Mouse (Mus musculus): ENCODE data around the gene Wwc2.

The Wwc2 gene

DNA sequence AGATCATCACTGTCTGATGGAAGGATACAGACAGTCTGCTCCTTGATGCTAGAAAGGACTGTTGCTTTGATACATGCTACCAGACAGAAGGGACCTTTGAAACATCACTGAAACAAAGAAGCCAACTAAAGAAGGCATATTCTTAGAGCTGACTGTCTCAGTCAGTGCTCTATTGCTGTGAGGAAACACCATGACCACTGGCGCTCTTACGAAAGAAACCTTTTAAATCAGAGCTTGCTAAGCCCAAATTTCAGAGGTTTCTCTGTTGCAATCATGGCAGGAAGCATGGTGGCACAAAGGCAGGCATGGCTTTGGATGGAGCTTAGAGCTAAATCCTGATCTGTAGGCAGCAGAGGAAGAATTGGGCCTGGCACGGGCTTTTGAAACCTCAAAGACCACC, 98.3 kb downstream of the Wwc2 start:
- DNase-seq = no peak

DNA sequence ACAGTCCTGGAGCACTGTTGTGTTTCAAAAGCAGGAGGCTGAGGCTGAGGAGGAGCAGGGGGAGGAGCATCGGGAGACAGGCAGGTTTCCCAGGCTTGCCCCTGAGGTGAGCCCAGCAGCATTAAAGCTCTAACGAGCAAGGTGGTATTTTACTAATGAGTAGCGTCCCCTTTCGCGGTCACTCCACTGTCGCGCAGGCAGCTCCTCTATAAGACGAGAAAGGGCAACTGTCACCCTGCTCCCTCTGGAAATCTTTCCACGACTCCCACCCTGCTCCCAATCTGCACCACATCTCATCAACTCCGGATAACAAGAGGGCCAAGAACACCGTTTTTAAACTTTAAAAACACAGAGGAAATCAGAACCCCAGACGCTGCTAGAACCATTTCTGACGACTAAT, 99.1 kb downstream of the Wwc2 start:
- DNase-seq = no peak

DNA sequence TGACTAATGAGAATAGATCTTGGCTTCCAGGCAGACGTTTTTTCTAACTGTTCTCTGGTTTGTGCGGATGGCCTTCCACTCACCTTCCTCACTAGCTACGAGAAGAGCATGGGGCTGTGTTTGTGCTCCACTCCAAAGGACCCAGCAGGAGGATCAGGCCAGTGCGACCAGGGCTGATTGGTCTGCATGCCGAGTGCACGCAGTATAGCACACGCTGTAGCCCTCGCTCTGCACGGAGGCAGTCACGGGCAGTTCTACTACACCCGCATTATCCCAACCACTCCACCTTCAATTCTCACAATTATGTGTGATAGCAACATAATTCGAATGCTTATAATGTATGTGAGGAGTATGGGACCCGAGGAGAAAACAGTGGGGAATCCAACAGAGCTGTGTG, 99.9 kb downstream of the Wwc2 start:
- no peak for DNase-seq

DNA sequence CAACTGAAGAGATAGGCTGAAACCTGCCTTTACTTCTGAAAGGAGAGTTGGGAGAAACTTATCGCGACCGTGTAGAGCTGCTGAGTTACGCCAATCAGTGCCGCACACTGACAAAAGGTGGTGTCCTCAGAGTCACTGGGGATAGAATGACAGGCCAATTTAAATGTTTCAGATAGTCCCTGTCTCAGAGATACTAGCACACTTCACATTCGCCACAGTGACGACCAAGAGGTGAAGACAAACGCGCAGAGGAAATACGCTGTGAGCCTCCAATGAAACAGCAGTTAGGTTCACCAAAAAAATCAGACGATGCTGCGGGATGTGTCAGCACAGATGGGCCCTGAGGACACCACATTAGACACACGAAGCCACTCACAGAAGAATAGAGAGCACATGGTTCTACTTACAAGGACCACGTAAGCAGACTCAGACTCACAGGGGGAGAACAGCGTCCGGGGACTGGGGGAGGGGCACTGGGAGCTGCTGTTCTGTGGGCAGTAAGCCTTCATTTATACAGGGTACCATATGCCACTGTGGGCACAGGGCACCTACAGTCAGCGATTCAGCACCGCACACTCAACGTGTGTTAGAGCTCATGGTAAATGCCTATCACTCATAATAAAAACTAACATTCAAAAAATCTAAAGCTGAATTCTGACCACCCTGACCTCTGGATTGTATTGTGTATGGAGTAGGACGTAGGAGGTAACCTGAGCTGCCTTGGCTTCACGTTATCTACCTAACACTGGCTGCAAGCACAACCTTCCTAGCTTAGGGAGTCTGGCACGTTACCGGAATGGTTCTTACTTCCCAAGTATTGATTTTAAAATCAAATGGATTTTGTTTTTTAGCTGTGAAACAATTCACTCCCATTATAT, 100.5 kb downstream of the Wwc2 start:
- no peak for DNase-seq

DNA sequence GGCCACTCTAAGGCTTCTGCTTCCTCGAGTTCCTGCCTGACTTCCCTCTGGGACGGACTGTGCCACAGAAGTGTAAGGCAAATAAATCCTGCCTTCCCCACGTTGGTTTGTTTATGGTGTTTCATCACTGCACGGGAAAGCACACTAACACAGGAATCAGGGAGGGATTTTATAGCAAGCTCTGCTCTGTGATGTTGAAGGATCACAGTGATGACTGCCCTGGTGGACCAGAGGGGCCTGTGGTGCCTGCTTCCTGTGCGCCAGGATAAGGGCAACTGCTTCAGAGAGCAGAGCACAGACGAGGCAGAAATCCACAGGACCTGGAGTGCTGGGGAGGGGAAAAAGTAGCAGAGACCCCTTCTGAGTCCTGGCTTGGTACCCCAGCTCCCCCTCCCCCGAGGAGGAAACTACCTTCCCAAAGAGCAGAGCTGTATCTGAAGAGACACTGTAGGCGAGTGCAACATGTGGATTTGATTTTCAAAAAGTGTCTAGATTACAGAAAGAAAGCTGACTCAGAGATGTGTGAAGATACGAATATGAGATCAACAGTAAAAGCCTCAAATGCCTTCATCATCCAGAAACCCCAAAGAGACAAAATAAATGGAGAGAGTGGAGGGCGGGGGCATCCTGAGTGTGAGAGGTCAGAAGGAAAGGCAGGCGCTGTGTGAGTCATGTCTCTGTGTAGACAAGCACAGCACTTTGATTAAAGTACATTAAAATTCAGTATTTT, 101.7 kb downstream of the Wwc2 start:
- no peak for DNase-seq

DNA sequence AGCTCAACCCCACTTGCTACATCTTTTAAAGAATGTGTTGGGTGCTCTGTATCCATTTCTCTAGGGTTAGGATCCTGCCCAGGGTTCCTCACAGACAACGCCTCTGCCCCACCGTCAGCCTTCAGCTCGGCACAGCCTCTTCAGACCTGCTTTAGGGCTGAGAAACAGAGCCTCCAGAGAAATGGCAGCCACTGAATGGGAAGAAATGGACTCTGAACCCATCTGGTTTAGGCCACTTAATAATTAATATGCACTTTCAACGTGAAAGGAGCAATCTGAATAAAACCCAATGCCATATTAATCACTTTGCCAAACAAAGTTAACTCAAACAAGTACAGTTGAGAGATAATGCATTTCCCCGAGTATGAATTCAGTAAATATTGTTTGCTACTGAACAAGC, 106.4 kb downstream of the Wwc2 start:
- DNase-seq = no peak

DNA sequence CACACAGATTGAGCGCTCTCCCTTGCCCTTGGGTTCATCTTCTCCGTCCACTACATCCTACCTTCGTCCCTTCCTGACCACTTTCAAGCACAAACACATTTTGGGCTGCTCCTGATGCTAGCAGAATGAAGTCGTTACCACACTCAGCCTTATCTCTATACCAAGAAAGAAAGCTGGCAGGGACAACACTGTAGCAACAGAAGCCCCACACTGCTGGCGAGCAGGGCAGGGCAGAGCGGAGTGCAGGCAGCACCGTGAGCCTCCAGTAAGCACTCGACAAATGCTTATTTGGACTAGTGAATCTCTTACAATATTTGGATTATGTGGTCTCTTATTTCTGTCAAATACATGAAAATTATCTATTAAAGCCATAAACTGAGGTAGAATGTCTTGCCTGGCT, 107.0 kb downstream of the Wwc2 start:
- DNase-seq = no peak

DNA sequence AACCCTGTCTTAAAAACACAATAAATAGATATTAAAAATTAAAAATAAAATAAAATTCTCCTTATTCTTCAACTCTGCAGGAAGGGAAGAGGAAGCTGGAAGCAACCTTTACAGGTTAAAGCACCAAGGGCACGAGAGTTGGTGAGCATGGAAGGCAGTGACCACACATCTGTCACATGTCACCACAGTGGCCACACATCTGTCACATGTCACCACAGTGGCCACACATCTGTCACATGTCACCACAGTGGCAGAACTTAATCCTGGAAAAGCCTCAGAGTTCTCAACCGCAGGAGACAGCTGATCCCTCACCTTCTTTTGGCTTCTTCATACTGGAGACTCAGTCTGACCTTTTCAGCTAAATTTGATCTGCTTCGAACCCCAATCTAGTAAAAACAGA, 112.2 kb downstream of the Wwc2 start:
- DNase-seq = no peak

DNA sequence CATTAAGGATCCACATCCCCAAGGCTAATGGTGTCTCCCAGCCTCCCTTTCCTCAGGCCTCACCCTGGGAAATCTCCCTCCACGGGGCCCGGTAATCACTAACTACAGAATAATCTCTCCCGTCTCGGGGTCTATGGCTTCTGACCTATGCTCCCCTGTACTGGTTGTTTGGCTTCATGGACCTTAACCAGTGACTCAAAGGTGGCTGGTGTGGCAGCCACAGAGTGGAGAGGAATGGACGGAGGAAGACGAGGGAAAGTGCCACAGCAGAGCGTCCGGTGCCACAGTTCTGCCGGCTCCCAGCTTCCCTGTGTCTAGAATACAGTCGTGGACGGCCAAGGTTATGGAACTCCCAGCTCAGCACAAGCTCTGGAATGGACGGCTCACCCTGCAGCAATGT, 114.9 kb downstream of the Wwc2 start:
- DNase-seq = no peak

DNA sequence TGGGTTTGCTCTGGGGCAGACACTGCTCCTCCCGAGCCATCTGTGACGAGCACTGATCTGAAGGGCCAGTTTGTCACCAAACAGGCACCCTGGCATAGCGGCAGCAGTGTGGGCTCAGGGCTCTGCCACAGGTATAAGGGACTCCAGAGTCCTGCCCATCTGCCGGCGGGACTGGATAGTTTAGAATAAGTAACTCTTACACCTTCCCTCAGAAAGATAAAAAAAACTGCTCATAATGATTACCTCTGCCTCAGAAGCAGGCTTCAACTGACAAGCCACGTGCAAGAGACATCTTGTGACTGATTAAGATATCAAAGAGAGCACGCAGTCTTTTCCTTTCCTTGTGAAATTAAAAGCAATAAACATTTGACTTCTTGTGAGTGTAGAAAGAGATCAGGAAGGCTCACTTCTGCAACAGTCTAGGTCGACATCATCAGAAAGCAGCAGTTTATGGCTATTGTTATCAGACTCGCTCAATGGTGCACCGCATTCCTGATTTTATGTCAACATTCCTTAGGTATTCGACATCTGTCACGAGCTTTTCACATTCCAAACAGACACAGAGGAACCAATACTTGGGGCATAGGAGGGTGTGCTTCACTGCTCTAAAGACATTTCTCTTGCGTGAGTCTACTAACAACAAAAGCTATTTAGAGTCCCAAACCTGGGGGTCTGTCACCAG, 116.1 kb downstream of the Wwc2 start:
- DNase-seq = no peak

DNA sequence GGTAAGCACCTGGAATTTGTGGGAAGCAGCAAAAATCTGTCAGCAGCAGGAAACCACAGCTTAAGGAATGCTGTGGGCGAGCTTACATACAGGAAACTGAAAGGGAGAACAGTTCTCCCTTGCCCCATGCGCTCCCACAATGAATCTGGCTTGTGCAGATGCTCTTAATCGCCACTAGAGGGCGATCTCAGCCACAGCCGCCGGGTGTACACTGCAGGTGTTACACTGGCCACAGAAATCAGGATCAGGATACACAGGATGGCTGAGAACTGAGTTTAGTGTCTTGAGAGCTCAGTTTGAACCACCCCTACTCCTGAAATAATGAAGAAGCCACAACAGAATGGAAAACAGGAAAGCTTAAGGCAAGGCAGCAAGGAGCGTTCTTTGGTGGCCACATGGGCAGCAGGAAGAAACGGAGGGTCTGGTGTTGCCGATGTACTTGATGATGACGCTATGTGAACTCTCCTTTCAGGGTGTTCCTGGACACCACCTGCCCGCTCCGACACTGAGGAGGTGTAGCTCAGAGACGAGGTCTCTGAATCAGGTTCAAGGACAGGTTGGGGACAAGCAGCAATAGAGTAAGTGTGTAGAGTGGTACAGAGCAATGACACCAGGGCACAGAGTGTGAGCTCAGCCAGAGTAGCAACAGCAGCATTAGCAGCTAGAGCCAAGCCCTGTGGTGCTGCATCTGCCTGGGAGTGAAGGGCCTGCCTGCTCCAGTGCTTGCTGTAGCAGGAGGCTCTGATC, 118.2 kb downstream of the Wwc2 start:
- peak; percentile 47 for DNase-seq

DNA sequence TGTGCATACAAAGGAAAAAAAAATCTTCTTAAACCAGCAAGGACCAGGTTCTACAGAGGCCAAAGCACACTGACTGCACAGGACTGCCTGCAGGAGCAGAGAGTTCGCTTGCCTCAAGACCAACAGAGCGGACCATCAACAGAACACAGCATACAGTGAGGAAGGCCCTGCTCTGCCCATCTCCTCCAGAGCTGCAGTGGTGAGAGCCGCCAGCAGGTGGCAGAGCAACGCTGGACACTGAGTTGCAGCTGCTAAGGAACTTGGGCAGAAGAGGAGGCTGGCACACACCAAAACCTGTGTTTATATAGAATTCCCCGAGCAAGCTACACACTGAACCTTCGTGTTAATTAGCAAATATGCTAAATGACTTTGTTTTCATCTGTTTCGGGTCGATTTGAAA, 123.7 kb downstream of the Wwc2 start:
- DNase-seq = peak; percentile 86

DNA sequence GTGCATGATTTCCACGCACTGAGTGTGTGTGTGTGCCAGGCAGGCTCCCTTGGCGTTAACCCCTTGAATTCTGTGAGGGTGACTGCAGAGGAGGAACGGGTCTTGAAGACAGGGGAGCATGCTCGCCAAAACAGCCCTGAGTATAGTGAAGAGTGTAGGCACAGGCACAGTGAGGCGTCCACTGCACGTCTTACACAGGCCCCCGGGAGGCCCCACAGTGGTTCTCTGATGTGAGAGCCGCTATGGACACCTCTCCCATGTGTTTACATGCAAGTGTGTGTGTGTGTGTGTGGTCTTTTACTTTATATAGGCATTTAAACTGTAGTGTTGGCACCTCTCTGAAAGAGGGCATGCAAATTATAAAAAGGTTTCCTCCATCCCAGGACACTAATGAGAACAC, 124.2 kb downstream of the Wwc2 start:
- DNase-seq = no peak

DNA sequence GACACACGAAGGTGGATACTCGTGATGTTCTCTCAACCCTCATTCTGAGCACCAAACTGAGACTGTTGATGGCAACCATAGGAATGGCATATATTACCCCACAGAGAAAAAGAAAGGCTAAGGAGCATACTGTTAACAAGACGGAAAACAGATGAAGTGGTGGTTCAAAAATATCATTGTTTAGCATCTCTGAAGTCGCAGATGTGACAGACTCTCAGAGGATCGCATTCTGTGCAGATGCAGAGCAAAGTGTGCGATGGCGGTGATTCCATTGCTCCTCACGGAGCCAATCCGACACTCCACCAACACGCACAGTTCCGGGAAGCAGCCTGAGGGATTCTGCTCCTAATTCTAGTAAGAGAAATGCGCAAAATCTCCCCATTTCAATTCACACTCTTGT, 131.5 kb downstream of the Wwc2 start:
- peak; percentile 60 for DNase-seq

DNA sequence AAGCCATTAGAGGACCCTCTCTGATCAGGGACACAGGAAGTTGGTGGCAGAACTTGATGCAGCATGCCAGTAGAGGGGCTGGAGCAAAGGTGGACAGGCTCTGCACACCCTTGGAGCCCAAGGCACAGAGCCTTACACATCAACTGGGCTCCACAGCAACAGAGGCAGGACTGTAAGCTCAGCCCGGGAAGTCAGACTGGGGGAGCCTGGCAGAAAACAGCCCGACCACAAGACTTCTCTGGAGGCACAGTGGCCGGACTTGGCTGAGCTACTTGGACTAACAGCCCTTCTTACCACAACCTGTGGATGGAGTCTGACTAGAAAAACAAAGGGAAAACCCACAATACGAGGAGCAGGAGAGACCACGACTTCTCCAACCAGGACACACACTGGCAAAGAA, 137.4 kb downstream of the Wwc2 start:
- no peak for DNase-seq

DNA sequence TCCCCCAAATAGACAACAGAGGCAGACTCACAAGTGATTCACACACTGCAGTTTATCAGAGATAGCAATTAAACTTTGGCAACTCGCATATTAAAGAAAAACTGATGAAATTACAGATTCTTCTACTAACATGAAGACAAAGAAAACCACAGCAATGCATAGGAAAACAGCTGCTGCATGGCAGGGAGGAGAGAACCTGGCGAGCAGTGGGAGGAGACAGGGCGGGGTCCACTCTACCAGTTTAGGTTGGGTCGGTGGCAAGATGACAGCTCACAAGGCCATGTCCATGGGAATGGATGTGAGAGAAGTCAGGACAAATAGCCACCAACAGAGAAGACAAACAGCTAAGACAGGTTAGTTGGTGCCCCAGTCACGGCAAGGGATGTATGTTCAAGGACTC, 138.0 kb downstream of the Wwc2 start:
- DNase-seq = no peak

DNA sequence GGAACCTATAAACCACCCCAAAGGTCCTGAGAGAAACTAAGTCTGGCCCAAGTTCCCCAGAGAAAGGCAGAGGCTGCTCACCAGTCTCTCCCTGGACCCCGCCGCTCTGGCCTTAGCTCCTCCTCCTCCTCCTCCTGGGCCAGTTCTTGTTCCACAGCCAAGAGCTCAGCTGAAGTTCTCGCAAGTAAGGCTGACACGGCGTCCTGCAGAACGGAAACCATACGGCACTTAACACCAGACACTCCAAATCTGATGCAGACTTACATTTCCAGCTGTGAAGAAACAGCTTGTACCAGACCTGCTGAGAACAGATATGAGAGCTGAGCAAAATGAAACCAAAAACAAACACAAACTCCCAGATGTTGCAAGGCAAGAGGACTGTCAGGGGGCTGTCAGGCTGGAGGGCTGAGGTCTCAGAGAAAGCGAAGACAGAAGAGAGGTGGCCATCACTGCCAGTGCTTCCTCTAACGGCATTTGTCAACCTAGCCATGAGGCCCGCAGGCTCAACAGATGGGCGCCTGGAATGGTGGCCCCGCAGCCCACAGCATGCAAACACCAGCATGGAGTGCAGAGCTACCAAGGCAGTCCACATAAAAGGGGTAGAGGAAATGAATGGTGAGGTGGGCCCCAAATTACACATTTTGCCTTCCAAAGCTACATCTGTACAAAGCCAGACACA, 138.8 kb downstream of the Wwc2 start:
- DNase-seq = peak; percentile 37

DNA sequence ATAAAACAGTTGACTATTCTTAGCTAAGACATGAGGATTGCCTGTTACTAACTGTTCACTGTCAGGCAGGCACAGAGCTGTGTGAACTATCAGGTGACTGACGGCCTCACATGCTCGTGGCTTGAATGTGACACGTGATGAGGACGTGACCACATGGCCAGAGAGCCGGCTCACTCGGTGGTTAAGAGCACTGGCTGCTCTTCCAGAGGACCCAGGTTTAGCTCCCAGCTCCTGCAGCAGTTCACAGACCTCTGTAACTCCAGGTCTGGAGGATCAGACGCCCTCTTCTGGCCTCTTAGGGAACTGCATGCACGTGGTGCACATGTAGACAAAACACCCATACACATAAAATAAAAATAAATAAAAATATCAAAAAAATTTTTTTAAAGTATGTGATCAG, 140.9 kb downstream of the Wwc2 start:
- DNase-seq = no peak

DNA sequence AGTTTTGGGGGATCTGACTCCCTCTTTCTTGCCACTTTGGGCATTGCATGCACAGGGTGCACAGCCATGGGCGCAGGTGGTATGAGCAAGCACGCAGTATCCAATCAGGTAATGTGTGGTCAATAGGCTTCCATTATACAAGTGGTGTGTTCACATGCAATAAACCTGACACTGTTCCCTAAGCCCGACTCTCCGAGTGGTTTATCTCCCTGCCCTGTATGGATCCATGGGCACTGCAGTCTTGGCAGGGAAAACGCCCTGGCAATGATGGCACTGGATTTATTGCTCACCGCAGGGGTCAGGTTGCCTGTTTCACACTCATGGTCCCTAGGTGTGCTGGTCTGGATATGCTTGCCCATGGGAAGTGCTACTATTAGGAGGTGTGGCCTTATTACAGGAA, 142.8 kb downstream of the Wwc2 start:
- no peak for DNase-seq

DNA sequence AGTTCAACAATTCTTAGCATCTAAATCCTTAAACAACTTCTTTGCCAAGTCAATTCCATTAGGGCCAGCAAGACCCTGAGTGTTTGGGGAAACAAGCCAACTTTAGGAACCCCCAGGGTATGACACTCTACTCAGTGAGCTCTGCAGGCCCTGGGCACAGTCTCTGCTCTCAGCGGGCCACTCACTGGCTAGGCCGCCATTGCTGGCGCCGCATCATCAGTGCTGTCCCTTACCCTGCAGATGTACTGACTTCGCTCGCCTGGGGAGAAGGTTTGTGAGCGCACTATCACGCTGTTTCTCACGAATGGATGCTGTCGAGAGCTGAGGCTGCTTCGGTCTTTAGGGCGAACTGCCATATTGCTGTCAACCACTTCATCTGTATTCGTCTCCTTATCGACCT, 143.6 kb downstream of the Wwc2 start:
- DNase-seq = no peak

DNA sequence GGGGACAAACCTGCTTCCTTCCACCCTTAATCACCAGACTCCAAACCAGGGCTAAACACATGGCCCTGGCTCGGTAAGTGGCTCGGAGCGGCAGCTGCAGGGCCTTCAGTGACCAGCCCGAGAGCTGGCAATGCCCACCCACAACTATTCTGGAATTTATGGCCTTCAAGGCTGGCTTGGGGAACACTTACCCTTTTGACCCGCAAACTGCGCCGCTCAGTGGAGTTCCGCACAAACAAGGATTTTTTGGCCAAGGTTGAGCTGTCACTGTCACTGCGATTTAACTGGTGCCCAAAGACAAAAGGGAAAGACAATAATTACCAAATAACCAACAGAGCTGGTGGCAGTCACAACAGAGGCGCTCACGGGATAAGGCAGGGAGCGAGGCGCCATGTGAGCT, 144.8 kb downstream of the Wwc2 start:
- no peak for DNase-seq

DNA sequence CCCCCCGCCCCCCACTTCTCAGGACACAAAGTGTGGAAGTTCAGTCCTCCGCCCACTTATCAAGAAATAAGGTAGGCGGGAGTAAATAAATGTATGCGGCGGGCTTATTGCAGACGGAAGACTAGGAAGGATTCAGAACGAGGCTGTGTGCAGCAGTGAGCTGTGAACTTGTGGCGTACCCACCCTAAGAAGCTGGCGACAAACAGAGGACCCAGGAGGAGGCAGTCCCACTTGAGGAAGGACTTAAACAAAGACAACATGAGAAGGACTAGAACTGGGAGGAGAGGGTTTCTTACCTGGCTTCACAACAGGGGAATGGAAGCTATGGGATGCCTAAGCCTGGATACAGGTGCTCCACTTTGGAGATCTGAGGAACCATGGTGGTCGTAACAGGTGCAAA, 147.1 kb downstream of the Wwc2 start:
- no peak for DNase-seq

DNA sequence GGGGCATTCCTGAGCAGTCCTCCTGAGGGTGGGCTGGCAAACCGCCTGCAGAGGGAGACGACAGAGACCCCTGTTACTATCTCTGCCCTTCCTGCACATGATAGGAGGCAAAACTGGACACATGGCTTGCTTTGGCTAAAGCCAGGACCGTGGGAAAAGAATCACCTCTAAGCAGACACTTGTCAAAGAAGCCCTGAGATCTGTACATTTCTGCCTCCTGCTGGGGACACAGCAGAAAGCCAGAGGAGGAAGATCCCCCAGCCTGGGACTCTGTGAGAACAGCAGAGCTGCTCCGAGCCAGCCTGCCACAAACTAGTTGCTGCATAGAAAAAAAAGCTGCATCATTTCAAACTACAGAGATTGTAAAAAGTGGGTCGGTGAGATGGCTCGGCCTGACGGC, 147.7 kb downstream of the Wwc2 start:
- no peak for DNase-seq

All from right cerebral cortex, adult 18-20 months (tissue).